Mouse (Mus musculus): ENCODE data around the gene Adarb1.

Adarb1 gene

DNA sequence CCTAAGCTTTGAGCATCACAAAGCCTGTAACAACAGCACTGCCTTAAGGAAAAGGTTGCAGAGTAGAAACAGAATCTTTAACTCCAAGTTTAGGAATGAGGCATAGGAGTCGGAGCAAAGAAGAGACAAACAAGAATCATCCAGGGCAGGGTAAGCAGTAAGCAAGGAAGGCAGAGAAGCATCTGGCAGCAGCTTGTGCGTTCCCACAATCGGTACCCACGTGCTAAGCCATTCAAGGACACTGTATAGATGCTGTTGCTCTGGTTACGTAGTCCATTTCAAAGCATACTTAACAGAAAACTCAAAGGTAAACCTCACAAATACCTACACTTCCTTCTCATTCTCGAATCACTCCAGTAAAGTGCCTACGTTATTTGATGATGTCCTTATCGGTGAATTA is 35.0 kb downstream of the Adarb1 start:
- no peak for DNase-seq (ENCODE audit: low spot score)

DNA sequence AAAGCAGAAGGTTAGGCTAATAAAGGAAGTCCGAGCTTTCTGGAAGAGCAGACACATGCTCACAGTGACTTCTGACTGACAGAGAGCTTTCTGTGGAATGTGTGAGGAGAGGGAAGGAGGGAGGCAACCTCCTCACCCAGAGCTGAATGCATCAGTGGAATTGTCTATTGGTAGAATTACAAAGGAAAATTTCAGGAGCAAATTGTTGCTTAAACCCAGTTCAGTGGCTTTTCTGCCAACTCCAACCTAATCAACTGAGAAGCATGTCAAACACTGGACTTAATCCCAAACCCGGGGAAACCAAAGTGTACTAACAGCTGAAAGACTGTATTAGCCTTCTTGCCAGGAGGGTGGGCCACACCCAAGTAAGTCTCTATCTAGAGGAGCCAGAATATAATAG is 36.9 kb downstream of the Adarb1 start:
- no peak for DNase-seq (ENCODE audit: low spot score)

DNA sequence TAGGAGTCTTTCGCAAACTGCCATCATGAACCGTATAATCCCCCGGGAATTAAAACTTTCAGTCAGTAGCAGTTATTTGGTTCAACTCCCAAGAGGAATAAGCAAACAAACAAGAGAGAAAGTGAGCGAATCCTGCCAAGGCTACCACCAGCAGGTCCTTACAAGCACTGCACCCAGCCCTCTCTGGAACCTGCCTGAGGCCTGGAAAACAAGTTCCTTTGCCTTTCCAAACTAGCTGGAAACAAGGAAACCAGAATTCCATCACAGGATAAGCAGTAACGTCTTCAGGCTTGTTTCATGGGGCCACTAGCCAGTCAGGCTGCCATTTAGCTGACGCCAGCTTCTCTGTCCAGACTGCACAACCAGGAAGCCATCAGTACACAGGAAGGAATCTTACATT is 37.4 kb downstream of the Adarb1 start:
- no peak for DNase-seq (ENCODE audit: low spot score)

DNA sequence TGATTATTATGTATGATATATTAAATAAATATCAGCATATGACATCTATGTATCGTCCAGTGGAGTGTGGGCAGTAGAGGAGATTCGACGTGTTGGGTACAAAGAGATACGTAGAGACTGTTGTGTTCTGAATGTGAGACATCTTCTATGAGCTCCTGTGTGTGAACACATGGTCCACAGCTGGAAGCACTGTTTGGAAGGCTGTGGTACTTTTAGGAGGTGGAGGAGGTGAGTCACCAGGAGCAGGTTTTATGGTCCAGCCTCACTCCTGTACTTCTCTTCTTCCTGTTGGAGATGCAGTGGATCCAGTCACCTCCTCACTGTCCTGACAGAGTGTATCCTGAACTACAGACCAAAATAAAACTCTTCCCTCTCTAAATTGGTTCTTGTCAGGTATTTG is 38.9 kb downstream of the Adarb1 start:
- DNase-seq (ENCODE audit: low spot score) = no peak

DNA sequence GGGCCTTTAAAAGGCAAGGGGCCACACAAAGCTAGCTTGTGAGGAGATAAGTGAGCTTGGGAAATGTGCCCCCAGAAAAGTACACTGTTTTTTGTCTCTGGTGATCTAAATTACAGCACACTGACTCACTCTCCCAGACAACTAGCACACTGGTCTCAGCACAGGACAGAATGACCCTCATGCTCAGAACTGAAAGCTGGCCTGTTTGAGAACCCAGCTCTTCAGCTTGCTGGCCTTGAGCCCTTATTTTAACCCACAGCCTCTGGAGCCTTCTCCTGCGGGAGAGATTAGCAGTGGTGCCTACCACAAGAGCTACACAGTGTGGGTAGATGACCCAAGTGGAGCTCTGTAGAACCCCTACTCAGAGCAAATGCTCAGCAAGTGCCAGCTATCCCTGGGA is 42.0 kb downstream of the Adarb1 start:
- DNase-seq (ENCODE audit: low spot score) = no peak

DNA sequence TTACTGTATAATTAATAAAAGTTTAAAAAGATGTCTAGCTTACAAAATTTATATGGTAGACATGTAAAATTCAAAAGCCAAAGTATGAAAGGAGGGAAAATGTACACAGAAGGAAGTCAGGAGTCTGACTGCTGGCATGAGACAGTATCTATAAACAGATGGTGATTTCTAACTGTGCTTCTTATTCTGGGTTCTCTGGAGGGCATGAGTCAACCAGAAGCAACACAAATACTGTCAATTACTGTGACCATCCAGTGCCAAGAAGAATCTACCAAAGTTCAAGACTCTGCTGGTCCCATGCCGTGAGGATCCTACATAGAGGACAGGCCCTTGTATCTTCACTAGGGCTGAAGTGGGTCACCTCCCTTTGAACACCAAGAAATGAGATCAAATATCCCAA is 43.1 kb downstream of the Adarb1 start:
- no peak for DNase-seq (ENCODE audit: low spot score)

DNA sequence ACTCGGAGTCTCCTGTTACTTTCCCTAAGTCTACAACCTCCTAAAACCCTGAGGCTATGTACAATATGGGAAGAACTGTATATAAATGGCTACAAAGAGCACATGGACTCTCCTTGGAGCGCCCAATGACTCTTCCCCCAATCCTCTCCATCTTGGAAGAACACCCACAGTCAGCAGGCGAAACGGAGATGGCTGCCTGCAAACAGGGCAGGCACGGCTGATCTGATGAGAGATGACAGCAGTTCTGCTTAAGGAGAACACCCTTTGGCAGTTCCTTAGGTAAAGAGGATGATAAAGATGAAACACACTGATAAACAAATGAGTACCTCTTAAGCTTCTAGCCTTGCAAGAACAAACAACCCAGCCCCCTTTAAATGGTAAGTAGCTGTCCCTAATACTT is 43.7 kb downstream of the Adarb1 start:
- DNase-seq (ENCODE audit: low spot score) = no peak

DNA sequence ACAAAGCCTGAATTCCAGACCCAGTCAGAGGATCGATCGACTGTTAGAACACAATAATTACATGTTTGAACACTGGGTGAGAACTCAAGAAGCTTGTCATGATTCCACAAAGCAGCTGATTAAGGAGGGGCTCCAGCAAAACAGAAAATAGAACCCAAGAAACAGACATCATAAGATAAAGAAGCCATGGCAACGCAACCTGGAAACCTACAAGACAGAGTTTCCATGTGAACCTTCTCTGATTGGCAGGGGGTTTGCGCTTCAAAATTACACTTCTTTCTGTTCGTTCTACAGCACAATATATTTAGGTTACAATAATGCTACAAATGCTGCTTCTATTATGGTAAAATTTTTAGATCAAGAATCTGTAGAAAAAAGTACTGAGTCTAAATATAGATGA is 47.9 kb downstream of the Adarb1 start:
- DNase-seq (ENCODE audit: low spot score) = no peak

DNA sequence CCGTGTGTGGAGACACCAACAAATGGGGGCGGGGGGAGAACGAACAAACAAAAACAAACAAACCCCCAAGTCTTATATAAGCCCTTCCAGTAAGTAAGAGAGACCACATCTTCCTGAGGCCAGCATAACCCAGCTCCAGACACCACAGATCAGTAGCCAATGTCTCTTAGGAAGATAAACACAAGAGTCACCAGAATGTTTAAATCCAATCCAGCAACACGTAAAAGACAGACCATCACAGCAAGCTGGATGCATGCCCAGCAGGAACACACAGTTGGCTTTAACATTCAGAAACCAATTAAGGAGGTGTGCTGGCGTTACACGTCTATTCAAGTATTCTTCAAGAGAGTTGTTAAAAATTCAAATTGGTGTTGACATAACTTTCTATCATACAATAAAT is 50.1 kb downstream of the Adarb1 start:
- no peak for DNase-seq (ENCODE audit: low spot score)

DNA sequence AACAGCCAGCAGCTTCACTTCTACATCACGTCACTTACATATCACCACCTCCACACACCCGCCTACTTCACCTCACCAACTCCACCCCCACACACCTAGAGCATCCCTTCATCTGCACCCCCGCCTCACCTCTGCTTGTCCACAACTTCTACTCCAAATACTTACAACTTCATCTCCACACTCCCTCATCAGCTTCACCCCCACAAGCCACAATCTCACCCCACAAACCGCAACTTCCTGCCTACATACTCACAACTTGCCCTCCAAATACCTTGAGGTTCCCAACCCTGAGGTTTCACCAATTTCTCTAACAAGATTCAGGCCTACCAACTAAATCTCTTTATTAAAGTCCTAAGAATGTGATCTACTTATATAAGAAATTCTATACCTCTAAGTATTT is 51.1 kb downstream of the Adarb1 start:
- no peak for DNase-seq (ENCODE audit: low spot score)

DNA sequence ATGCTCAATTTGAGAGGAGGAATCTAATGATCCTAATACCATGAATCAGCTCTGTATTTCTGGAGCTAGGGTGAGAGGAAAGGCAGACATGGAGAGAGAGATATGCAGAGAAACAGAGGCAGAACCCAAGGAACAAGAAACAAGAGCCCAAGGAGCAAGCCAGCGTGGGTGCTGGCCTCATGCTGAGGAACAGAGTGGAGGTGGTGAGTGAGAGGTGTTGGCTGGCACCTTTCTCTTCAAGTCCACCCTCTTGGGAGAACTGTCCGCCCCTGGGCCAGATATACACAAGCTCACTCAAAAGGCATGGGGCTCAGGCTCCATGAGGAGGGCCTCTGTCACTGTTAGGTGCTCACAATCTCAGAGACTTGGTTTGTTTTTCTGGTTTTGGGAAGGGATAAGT is 52.9 kb downstream of the Adarb1 start:
- no peak for DNase-seq (ENCODE audit: low spot score)

DNA sequence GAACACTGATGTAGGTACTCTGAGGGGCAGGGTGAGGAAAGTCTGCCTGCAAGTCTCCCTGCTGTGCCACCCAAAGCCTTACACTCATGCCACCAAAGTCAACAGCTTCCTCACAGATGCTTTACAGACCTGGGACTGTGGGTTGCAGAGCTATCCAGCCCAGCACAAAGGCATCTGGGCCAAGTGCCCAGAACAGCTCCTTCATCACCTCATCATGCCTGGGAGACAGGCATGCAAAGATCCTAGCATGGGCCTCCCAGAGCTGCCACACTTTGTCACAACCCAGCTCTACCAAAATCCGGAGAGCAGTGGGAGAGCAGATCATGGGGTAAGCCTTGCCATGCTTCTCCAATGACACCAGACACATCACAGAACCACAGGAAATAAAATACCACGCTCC is 57.6 kb downstream of the Adarb1 start:
- no peak for DNase-seq (ENCODE audit: low spot score)

DNA sequence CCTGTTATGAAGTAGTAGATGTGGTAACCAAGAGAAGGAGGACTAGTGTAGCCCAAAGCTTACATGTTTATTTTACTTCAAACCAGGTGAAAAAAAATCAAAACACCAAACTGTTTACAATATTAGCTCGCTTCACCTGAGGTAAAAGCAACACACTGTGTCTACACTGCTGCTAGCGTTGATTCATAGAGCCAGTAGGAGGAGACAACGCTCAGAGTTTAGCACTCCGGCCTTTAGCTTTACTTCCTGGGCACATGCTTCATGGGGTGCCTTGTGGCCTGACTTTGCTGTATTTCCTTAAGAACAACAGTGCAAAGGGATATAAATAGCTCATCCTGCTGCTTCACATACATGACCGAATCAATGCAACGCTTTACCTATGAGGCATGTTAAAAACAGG is 60.1 kb downstream of the Adarb1 start:
- no peak for DNase-seq (ENCODE audit: low spot score)

DNA sequence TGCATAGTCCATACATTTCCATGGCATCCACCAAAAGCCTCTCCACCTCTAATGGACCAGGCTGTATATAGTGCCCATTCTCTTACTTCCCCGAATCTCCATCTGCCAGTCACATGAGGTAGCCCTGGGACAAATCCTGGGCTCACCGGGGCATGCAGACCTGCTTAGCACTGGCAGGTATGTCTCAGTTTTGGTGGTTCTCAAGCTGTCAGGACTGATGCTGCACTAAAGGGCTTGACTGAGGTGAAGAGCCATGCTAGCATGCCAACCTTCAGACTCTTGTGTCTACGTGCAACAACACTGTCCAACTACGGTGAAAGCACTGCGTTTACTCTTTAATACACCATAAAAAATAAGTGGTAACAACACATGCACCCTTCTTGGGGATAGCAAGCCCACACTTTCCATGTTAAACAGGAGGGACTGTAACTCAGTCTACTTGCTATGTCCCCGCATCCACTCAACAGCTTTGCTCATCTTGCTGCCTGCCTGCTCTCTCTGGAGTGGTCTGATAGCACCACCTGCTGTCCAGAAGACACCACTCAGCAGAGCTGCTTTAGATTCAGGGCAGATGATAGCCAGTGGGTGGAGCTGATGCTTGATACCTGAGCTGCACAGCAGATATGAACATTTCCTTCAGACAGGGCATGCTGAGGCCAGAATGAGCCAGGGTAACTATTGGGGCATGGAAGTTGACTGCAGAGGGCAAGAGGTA is 64.9 kb downstream of the Adarb1 start:
- peak; percentile 60 for DNase-seq (ENCODE audit: low spot score)

DNA sequence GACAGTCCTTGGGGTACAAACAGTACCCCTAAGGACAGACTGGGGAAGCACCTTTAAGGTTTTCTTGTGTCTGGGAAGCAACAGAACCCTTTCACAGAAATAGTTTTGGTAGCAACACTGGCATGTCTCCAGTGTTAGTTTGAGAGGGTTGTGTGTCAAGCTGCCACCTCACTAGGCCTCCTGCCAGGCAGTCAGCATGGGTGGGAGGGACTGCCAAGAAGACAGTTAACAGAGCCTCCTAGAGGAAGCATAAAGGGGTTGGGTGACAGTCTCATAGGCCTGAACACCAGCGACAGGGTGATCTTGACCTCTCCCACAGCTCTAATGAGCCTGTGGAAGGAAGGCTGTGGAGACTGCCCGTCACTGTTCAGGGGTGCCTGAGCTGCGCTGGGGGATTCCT is 75.2 kb downstream of the Adarb1 start:
- no peak for DNase-seq (ENCODE audit: low spot score)

DNA sequence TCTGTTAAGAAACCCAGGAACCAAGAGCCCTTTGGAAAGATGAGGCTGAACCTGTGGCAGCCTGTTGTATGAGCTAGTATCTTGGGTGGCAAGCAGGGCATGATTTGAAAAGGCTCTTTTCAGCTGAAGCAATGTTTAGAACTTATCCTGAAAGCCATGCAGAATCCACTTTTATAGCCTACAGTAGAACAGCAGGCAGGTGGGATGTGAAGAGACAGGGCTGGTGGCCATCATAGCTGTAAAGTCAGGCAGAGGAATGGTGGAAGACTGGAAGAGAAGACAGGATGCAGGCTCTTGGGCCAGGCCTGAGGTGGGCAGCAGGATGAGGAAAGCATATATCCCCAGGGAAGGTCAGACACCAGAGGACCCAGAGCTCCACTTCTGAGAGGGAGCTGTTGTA is 76.4 kb downstream of the Adarb1 start:
- DNase-seq (ENCODE audit: low spot score) = no peak

DNA sequence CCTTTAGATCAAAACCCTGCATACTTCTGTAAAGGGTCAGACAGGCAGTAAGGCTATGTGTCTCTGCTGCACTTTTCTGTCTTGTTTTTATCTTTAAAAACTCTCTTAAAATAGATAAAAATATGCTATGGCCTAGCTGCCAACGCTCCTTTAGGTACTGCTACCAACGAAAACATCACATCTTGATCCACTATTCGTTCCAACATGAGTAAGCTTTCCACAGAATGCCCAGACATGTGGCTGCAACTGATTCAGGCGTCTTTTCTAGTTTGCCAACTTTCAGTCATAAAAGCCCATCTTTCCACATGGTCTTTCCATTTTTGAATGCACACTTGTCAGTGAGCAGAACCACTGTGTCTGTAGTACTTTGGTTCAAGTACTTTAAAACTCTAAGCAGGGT is 77.0 kb downstream of the Adarb1 start:
- no peak for DNase-seq (ENCODE audit: low spot score)

DNA sequence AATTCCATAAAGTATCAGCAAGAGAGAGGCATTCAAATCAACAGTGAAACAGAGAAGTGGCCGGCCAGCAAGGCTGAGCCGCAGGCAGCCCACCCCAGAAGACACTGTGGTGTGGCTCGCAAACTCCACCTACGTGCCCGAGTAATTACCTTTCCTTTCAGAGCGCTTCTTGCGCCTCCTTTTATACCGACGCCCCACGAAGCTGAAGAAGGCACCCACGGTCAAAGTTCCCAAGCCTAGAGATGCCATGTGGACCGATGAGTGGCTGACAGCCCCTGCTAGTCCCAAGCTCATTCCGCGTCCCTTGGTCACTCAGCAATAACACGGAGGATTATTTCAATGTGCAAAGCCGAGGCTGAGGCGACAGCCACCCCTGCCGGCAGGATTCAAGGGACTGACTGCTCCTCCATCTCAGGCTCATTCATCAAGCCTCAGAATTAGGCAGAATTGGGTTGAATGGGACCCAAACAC is 78.2 kb downstream of the Adarb1 start:
- no peak for DNase-seq (ENCODE audit: low spot score)

DNA sequence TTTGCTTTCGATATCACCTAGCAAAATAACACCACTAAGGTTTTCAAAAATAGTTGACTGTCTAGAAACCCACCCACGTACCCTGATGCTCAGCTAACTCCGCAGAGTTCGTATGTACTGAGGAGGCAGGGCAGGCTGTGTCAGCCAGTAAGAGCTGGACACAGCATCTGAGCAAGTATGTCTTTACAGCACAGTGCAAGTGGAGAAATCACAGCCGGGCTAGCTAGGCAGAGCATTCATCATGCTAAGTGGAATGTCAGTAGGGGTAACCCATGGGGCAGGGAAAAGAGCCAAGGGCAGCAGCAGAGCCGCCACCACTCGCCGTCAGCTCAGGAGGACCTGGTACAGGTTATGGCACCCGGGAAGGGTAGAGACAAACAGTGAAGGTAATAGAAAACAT is 84.6 kb downstream of the Adarb1 start:
- no peak for DNase-seq (ENCODE audit: low spot score)

DNA sequence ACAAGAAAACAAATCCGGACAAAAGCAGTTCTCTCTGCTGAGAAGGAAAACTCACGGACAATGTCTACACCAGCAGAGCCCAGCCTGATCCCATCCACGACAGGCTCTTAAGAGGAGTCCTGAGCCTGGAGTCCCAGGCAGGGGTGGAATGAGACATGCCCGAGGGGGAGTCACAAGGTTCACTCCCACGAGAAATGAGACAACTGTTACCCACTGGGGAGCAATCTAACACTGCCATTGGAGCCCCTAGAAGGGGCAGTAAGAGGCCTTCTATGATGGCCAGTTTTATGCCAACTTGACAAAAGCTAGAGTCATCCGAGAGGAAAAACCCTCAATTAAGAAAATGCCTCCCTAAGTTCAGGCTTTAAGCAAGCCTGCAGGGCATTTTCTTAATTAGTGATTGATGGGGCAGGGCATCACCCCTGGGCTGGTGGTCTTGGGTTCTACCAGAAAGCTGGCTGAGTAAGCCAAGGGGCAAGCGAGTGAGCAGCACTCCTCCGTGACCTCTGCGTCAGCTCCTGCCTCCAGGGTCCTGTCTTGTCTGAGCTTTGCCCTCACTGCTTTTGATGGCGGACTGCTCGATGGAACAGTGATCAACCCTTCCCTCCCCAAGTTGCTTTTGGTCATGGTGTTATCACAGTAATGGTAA is 88.5 kb downstream of the Adarb1 start:
- DNase-seq (ENCODE audit: low spot score) = no peak

DNA sequence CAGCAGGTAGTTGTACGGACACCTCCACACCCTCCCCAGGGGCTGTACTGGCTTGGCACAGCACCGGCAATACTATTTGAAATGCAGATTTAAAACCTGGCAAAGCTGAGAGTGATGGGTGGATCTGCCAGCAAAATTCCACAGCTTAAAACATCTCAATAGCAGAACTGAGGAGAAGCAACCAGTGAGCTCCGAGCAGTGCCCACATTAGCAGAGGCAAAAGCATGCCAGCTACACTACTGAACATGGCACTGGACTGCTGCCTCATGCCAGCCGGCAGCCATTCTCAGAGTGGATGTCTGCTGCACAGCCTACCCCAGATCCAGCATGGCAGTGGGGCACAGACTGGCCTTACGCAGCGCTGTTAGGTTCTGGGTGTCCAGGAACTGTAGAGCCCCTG is 93.4 kb downstream of the Adarb1 start:
- no peak for DNase-seq (ENCODE audit: low spot score)

DNA sequence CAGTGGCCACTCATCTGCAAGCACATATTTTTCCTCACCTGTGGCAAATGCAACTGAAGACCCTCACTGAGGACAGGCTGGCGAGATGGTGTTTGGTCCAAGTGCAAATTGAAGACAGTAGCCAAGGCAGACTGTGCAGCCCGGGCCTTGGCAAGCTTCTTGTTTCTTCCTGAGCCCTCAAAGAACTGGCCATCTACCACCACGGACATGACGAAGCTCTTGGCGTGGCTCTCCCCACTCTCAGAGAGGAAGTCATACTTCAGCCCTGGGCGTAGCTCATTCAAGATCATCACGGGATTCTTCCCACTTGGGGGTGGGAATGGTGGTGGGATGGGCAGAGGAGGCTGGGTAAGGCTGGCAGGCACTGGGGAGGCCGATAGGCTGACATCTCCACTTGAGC is 96.5 kb downstream of the Adarb1 start:
- DNase-seq (ENCODE audit: low spot score) = no peak

DNA sequence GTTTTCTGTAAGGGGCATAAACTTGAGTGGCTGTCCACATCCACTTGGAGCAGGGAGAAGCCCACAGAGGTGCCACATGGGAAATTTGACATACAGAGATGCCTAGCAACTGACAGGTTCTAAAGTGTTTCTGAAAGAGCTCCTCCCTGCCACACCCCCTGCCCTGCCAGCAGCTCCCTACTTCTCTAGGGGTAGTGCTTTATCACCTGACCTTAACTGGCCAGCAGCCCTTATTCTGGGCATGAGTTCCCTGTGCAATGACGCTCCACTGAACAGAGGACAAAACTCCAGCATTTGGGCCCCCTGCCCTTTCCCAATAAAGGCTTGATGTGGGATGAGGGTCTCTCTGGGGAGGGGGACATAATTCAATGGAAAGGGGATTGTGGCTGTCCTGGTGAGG is 97.1 kb downstream of the Adarb1 start:
- DNase-seq (ENCODE audit: low spot score) = no peak

DNA sequence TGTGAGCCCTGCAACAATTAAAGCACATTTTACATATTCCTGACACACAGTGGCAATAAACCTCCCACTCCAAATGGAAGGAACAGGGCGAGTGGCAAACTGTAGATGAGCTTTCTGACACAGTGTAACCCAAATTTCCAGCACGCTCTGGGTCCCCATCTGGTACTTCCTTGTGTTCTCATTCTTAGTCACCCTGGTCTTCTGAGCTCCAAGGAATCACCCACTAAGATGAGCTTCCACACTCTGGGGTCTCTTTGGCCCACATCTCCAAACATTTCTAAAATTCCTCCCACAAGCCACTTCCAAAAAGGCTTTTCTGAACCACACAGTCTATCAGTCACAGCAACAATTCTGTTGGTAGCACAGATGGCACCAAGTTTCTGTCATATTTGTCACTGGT is 102.4 kb downstream of the Adarb1 start:
- peak; percentile 39 for DNase-seq (ENCODE audit: low spot score)
